Mouse (Mus musculus) c-Kit-positive CD71-negative TER-119-negative erythroid progenitor cells, embryonic 14.5 days (primary cell): ENCODE measurements around the gene Defb38.

ENCODE experiments used
- DNase-seq: peaks from one replicate; pipeline ENCODE4 v3.0.0-alpha.2; 2013; ENCODE audit warnings: low read depth

Defb38 gene

GRCm38 (mm10) chr8:19026466-19026865 lies at the start of gene Defb38:
Gene Defb38 (minus strand): TSS chr8:19026566.
- no peak for DNase-seq

GRCm38 (mm10) chr8:19066013-19066412 lies 39.6 kb upstream of the Defb38 start:
- no peak for DNase-seq

DNA sequence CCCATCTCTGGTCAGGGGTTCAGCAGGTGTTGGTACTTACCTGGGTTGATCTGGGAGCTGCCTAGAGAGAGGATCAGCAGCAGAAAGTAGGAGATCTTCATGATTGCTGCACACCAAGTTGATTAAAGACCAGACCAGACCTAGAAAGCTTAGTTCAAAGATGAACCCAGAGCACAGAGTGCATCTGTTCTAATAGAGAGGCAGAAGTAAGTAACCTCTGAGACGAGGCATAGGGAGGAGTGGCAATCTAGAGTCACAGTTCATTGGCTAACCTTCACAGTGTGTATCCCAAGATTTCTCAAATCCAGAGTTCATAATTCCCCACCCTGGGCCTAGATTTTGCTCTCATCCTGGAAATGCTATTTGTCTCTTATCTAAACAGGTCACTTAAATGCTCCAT lies 38.3 kb upstream of the Defb38 start, which contains the start of gene Defb39:
Defb39 (minus strand) TSS at position 101 of the 400 bp plus-strand sequence.
- DNase-seq: no peak

DNA sequence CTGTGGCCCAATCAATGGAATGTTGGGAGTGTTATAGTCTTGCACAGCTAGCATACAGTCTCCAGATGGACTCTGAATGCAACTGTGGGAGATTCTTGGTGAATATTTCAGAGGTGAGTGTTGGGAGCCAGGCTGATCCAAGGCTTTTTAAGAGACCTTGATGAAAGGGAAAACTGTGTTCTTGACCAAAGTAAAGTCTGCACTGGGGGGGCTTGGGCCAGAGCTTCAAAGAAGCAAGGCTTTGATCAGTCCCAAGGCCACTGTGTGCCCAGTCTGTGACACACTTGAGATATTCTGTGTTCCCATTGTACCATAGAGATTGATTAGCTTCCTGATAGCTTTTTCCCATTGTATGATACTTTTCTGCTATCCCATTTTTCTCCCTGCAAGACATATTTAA lies 36.5 kb upstream of the Defb38 start:
- DNase-seq: no peak

DNA sequence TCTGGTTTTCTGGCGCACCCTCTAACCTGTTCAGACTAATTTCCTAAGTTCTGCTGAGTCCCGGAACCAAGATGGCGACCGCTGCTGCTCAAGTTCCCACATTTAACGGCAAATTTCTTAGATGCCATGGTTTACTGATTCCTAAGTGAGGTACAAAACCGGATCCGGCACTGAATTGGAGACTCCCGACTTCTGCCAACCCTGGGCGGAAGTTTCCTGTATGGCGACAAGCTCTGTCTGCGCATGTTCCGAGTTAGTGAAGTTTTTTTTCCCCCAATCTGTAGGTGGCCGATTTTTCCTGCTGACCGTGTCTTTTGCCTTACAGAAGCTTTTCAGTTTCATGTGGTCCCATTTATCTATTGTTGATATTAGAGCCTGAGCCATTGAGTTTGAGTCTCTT lies 18.9 kb upstream of the Defb38 start:
- no peak for DNase-seq
